Mouse (Mus musculus) layer of hippocampus, adult 9-11 months (tissue): ENCODE results near the gene Dda1.
"Not testable (repeated sequence)": the region's sequence is repeated elsewhere in the genome, so short reads cannot be mapped to it uniquely, and the experiment has no call there.

Source experiments
- DNase-seq: peaks from one replicate; pipeline ENCODE4 v3.0.0; 2022

The Dda1 gene

DNA sequence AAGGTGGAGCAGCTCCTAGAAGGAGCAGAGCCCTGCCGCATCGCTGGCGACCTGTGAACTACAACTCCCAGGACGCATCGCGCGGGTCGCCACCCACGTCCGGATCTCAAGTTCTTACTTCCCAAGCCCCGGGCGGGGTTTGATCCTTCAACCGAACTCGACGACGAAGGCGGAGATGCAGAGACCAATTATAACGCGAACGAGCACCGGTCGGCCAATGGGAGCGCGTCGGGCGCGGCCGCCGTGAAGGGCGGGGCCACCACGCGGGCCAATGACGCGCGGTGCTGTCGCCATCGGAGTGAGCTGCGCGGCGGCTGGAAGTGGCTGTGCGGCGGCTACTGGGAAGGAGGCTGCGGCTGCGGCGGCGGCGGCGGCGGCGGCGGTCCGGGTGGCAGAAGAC is at the start of gene Dda1:
TSS of gene Dda1 (plus strand) at position 284 of the 400 bp plus-strand sequence.
- peak; percentile 99 for DNase-seq

DNA sequence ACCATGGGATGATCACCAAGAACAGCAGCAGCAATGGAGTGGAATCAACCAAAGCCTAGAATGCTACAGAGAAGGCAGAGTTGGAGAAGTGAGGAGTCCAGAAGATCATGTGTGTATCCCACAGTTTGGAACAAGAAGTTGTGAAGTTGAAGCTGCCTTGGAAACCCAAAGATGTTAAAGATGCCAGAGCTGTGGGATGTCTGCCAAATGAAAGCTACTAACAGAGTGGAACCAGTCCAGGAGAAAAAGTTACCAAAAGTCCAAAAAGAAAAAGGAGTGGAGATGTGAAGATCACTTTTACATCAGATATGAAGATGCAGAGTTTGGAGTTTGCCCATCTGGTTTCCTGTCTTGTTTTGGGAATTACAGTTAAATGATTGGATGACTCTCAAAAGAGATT is 46.9 kb upstream of the Dda1 start:
- DNase-seq, result no peak

DNA sequence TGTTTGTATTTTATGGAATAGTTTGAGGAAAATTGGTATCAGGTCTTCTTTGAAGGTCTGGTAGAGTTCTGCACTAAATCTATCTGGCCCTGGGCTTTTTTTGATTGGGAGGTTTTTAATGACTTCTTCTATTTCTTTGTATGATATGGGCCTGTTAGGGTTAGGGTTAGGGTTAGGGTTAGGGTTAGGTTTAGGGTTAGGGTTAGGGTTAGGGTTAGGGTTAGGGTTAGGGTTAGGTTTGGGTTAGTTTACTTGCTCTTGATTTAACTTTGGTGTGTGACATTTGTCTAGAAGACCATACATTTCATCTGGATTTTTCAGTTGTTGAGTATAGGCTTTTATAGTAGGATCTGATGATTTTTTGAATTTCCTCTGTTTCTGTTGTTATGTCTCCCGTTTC is 36.1 kb upstream of the Dda1 start:
- not testable (repeated sequence) for DNase-seq

DNA sequence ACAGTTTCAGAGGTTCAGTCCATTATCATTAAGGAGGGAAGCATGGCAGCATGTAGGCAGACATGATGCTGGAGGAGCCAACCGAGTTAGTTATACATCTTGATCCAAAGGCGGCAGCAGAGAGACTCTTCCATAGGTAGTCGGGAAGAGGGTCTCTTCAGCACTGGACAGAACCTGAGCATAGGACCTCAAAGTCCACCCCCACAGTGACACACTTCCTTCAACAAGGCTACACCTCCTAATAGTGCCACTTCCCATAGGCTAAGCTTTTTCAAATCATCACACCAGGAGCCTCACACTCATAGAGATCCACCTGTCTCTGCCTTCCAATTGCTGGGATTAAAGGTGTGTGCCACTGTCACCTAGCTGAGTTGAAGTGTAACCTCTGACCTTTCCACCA is 32.0 kb upstream of the Dda1 start:
- DNase-seq, result no peak

DNA sequence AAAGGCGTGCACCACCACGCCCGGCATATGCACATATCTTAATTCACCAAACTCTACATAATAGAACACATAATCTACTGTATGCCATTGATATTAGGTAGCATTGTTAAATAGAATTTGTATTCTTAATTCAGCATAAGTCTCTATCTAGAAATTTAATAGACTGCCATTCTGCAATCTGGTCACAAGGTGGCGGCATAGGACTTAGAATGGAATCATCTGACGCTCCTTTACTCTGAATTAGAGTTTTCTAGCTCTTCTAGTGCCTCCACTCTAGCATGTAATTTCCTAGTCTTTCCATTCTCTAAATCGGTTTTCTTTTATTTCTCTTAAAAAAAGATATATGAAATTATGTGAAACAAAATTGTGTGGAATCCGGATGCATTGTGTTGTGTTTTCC is 27.6 kb upstream of the Dda1 start:
- DNase-seq, result no peak

DNA sequence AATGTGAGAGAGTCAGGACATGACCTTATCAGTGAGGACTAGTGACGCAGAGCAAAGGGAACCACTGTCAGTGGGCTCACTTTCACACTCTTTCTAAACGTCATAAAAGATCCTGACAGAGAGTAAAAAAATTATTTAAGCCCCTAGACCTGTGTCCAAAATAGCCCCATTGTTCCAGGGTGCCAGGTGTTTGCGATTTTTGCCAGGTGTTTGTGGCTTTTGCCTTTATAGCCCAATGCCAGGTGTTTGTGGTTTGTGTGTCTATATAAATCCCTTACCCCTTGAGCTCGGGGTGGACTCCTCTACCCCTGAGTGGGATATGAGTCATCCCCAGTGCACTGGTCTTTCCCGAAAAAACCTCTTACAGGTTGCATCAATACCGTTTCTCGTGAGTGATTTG is 23.9 kb upstream of the Dda1 start:
- no peak for DNase-seq

DNA sequence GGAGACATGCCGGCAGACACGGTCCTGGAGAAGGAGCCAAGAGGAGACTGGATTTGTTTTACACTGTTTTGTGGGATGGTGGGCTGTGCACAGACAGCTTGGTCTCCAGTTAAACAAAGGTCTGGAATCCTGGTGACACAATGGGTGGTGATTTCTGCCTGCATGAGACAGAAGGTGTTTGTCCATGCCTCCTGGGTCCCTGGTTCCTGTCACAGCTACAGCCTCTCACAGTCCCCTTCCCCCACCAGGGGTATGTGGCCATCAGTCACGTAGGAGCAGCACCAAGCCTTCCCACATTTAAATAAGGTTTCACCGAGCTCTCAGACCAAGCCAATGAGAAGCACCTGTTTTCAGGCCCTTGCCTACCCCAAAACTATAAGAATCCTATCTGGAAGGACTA is 17.7 kb upstream of the Dda1 start:
- DNase-seq, result no peak

DNA sequence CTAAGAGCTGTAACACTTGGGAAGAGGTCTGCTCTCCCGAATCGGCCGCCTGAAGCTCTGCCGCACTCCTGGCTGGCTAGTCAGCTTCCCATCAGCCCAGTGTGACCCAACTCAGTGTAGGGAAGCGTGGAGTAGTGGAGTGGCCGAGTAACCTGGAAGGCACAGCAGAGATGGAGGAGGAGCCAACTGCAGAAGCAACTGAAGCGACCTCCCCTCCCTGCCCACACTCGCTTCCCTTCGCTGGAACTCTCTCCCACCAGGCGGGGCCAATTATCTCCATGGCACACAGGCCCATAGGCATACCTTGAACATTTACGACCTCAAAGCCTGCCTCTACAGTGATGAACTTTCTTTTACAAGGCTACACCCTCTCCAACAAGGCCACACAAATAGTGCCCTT is 17.2 kb upstream of the Dda1 start:
- no peak for DNase-seq

DNA sequence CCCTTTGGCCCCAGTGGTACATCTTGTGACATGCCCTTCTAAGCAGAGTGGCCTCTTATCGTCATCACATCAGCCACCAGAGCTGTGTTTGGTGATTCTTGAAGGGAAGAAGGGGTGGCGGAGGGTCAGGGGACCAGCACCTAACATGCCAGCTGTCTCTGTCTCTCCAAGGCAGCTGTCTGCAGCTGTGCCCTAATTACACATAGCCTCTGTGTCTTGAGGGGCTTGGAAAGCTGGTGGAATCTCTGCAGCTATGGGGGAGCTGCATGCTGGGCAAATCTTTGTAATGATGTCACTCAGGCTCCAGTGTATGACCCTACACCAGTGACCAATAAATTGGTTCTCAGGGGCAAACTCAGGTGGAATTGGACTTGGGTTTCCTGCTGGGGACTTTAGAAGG is 16.3 kb upstream of the Dda1 start:
- DNase-seq, result no peak

DNA sequence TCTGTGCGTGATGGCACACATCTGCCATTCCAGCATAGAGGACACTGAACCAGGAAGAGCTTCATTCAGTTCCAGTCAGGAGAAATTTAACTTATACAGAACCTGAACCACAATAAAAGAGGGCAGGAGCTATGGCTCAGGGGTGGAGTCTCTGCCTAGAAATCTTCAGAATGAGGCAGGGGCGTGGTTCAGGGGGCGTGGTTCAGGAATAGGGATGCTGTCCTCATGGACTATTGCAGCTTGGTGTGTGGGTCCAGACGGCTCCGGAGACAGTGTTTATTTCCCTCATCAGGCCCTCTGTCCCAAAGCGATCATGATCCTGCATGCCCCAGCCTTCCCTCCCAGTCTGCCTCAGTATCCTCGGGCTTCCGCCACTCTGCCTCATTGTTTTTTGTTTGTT is 14.3 kb upstream of the Dda1 start:
- no peak for DNase-seq

DNA sequence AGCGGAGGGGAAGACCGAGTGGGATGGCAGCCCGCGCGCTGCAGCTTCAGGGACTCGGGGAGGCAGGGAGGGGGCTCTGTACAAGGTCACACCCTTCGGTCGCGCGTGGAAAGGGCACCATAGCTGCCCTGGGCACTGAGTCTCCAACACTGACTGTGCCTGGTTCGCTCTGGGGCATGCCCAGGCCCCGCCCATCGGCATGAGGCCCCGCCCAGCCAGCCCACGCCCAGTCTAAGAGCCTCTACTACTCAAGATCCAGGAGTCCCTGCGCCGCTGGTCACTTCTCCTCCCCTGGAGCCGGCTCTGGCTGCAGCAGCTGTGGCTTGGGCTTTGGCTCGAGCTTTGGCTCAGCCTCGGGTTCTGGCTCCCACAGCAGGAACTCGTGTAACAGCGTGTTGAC is 12.1 kb upstream of the Dda1 start:
- DNase-seq, result no peak

DNA sequence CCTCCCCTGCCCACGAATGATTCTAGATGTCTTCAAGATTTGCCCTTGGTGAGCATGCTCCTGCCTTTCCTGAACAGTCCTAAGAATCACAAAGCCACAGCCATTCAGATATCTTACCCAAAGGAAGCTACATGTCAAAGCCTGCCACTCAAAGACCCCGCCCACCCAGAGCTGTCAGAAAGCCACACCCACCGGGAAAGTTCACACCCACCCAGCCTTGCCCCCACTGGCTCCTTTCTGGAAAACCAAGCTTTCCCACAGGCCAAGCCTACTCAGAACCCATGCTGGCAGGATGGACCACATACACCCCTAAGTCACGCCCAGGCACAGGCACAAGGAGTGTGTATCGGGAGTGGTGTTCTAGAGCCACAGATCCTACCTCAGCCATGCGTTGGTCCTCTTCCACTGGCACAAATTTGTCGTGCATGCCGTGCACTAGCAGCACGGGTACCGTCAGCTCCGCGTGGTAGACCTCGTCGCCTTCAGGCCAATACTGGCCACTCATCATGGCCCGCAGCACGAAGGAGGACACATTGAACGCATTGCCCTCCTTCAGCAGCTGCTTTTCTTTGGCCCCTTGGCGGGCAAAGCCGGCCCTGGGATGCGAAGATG is 11.2 kb upstream of the Dda1 start:
- DNase-seq, result no peak

DNA sequence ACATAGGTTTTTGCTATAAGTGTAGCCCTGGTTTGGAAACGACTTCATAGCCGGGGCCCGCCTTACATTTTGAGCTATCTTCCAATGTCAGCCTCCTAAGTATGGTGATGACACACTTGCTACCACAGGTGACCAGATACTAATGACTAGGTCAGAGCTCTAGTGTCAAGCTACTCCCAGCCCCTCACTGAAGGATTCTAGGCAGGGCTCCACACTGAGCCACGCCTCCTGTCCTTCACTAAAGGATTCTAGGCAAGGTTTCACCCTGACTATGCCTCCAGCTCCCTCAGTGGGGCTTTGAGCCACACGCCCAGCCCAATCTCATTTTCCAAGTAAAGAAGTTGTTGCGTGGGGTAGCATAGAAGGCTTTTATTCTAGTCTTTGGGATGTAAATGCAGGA is 8.3 kb upstream of the Dda1 start:
- no peak for DNase-seq

DNA sequence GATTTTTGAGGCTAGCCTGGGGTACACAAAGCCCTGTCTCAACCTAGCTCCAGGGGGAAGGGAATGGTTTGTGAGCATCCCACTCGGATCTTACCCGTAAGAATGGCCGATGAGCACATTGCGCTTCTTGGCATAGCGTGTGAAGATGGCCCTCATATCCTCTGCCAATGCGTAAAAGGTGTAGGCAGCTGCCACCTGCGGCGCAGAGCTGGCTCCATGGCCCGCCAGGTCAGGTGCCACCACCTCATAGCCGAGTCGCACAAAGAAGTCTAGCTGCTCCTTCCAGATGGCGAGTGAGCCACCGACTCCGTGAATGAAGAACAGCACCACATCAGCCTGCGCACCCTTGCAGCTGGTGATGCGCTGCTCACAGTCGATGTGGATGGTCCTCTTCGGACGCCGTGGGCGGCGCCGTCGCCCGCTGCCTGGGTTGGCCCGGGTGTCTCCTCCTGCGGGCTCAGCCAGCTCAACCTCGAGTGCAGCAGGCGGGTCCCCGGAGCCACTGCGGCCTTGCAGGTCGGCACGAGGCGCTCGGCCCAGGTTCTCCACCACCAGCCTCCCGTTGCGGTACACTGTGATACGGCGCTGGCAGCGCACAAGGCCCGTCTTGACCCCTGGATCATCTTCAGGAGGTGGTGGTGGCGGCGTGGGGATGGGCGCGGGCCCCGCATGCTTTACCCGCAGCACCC is 7.7 kb upstream of the Dda1 start:
- peak; percentile 22 for DNase-seq

DNA sequence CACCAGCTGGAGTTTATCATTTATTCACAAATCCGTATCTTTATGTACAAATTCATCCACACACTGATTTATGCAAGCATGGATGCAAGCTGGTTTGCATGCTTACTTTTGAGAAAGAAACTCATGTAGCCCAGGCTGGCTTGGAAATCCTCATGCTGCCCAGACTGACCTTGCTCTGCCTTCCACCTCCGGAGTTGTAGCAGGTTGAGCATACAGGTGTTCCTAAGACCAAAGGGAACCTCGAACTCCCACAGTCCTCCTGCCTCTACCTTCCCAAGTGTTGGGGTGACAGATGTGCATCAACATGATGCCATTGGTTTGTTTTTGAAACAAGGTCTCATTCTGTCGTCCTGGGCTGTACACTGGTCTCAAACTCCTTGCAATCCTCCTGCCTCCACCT is 6.8 kb upstream of the Dda1 start:
- no peak for DNase-seq

DNA sequence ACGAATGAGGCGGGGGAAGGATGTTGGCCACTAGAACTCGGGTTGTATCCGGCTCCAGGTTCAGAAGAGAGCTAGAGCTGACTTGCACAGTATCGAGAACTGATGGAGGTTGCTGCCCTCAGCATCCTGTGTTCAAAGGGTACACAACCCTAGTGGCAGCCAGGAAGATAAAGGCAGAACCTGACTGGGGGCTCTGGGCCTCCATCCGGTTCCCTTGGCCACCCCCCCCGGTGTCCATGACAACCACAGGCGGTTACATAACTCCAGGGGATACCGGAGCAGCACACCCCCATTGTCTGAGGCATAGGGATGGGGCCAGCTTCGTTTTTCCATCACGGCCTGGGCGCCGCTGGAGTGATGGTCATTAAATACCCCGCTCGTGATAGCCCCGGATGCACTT is 6.2 kb upstream of the Dda1 start:
- peak; percentile 77 for DNase-seq

DNA sequence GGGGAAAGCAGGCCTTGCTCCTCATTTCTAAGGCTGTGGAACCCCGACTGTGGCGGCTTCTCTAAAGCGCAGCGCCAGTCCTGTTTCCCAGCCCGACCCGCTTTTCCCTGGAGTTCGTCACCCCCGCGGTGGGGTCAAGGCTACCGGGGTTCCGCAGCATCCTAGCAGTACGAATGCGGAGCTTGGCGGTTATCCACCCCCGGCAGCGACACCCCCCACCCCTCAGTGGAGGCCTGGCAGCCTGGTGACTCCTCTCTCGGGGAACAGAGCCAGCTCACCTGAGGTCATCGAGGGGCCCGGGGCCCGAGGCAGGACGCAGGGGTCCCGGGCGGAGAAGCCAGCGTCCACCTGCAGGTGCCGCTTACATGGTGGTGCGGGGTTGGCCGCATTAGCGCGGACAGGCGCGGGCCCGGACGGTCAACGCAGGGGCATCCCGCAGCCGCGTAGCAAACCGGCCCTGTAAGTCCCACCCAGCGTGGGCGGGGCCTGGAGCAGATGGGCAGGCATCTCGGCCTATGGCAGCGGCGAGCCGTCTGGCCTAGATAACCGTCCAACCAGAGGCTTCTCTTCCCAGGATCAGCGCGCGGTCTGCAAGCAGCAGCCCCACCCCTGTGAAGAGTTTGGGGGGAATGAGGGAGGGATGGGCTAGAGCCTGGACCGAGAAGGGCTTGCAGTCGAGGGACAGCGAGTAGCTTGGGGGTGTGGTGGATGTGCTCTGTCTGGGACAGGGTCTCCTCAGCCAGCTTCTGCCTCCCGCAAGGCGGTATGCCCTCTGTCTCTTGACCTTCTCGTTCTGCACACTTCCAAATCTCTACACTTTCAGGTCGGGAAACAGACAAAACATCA is 5.6 kb upstream of the Dda1 start, which contains the start of gene Abhd8:
TSS of gene Abhd8 (minus strand) at position 468 of the 846 bp plus-strand sequence.
- DNase-seq, result peak; percentile 98

DNA sequence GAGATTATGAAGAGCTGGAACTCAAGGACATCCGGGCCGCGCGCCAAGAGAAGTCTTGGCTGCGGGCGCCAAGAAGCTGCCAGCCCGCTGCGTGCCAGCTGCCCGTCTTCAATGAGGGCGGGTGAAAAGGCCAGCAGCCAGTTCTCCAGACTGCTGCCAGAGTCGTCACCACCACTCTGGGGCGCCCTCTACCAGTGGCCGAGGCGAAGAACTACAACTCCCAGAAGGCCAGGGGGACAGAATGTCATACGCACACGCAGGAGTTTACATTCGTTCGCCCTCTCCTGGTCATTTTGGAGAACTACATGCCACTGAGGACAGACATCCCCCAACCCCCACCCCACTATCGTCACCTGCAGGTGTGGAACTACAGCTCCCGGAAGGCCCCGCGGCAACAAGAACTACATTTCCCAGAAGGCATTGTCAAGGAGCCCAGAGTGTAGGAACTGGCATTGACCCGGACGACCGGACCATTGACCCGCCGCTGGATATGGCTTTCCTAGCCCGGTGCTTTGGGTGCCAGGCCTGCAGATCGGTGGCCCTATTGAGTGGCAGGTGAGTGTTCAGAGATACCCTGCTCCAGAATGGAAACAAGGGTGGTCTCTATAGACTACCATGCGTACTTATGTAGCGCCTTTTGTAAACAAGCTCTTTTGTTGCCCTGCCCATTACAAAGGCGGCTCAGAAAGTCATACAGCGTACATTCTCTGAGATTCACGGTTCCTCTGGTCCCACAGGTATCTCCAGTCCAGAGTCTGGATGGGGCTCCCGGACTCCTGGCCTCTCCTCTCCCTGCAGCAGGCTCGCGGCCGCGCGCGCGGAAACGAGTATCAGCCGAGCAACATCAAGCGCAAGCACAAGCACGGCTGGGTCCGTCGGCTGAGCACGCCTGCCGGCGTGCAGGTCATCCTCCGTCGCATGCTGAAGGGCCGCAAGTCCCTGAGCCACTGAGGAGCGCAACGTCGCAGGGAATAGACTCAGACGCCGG is 4.2 kb upstream of the Dda1 start, which contains the start of gene Mrpl34:
TSS of gene Mrpl34 (plus strand) at position 447 of the 988 bp plus-strand sequence.
- peak; percentile 100 for DNase-seq

DNA sequence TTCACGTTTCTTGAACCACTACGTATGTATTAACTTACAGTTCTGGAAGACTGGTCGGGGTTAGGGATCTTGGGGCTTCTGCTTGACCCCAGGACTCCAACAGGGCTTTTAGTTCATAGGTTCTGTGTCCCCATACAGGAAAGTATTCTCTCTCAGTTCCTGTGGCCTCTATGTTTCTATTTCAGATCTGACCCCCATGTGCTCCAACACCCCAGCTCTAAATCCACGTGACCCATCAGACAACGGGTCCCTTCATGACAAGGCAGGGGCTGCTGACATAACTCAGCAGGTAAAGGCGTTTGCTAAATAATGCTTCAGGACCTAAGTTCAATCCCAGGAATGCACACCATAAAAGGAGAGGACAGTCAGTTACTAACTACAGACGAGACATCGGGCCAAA is 3.3 kb upstream of the Dda1 start:
- no peak for DNase-seq

DNA sequence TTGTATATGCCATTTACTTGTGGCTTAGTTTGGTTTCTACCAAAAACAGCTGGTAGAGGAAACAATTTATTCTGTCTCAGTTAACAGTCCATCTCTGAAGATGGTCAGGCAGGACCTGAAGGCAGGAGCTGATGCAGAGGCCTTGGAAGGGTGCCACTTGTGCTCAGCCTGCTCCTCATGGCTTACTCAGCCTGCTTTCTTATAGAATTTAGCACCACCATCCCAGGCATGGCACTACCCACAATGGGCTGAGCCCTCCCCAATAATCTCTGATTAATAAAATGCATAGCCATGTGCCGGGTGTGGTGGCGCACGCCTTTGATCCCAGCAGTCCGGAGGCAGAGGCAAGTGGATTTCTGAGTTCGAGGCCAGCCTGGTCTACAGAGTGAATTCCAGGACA is 2.8 kb upstream of the Dda1 start:
- DNase-seq, result peak; percentile 13

DNA sequence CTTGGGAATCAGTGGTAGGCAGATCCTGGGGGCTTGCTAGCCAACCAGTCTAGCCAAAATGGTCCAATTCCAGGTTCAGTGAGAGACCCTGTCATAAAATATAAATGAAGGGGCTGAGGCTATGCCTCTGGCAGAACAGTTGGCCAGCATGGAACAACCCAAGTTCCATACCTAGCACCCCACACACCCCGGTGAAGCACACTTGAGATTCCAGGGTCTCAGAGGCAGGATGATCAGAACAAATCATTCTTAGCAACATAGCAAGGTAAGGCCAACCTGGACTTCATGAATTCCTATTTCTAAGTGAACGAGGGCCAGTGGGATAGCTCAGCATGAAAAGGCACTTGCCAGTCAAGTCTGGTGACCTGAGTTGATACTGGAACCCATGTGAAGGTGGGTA is 1.8 kb upstream of the Dda1 start:
- peak; percentile 5 for DNase-seq

DNA sequence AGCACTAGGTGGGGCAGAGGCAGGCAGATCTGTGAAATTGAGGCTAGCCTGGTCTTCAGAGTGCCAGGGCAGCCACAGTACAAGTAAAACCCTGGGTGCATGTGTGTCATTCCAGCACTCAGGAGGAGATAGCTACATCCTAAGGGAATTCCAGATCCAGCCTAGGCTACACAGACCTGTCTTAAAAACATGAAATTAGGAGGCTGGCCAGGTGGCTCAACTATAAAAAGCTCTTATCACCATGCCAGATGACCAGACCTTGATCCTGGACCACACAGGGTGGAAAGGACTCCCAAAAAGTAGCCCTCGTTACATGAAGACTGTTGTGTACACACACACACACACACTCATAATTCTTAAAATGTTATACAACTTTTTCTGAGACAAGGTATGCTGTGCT is 998 bp upstream of the Dda1 start:
- peak; percentile 6 for DNase-seq

DNA sequence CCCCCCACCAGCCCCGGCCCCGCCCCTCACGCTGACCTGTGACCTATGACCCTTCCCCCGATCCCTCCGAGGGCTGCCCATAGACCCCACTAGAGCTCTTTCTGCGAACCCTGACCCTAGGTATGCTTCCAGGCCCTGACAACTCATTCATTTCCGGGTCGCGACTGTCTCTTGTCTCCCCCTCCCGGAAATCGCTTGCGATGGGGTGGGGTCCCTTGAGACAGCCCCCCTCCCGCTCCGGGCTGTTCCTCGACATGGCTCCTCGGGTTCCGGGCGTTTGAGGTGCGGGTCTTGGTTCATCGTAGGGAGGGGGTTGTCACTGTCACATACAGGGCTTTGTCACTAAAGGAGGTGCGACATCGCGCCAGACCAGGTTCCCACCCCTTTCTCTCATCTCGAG is 412 bp downstream of the Dda1 start:
- DNase-seq, result peak; percentile 76
